Mouse (Mus musculus): ENCODE data around the gene Cavin1. TPM values are rescaled to one million over a fixed set of nuclear protein-coding genes. Genes with fewer than 3 reads are reported as not detected.

The Cavin1 gene
- polyA plus RNA-seq, 1 experiment from 2014 or later = 10.2 TPM

DNA sequence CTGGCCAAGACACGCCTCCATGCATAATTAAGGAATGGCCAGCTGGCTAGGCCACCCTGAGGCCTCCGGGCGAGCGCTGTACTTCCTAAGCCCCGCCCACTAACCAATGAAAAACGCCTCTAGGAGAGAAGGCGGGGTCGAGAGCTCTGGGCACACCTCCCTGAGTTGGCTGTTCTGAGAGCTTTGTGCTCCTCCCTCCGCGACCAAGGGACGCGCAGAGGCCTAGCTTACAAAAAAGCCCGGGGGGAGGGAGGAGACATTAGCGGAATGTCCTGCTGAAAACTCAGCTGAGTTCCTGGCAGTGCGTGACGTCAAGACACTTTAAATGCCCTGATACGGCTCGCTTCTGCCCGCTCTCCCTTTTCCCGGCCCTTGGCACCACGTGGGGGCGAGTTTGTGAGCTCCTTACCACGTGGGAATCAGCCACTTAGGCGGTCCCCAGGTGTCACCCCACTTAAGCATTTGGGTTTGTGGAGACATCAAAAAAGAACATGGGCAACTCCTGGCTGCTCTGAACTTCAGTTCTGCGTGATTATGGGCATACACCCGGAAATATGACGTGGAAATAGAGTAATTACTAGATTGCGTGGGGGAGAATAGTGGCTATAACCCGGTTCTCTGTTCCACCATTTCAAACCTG lies 31.1 kb downstream of the Cavin1 start, which contains the start of gene Stat3:
Stat3 (minus strand) TSS at position 29 of the 640 bp plus-strand sequence.
- Histone ChIP-seq H3K9ac (ENCODE audit: low read length) (peak within 1 kb of the TSS; percentile 91), H3K27ac (replicated peaks; ENCODE audit: low read depth, low read length) (peak within 1 kb of the TSS; percentile 53), H3K4me1 (ENCODE audit: control insufficient read depth, insufficient read depth, low read length) (peaks cover 3% of the 10 kb centered on the region), H3K4me3 (ENCODE audit: low read depth, low read length) (peak within 1 kb of the TSS; percentile 60), H3K27me3 (ENCODE audit: control insufficient read depth, insufficient read depth, low read length) (no peaks in the 10 kb centered on the region), H3K4me2 (ENCODE audit: low read depth, severe bottlenecking) (peak within 1 kb of the TSS; percentile 64), H3K36me3 (ENCODE audit: control insufficient read depth, insufficient read depth, low read length) (no peaks in the 10 kb centered on the region), H3K9me3 (ENCODE audit: control insufficient read depth, low read length) (no peaks in the 10 kb centered on the region)
- WGBS = under 1% methylated on average over 29 of the region's 29 CpGs
- peak; percentile 99 for ATAC-seq (ENCODE audit: insufficient number of reproducible peaks, low FRiP score, low TSS enrichment, low read depth)
- peak; percentile 100 for DNase-seq (ENCODE audit: low spot score)

DNA sequence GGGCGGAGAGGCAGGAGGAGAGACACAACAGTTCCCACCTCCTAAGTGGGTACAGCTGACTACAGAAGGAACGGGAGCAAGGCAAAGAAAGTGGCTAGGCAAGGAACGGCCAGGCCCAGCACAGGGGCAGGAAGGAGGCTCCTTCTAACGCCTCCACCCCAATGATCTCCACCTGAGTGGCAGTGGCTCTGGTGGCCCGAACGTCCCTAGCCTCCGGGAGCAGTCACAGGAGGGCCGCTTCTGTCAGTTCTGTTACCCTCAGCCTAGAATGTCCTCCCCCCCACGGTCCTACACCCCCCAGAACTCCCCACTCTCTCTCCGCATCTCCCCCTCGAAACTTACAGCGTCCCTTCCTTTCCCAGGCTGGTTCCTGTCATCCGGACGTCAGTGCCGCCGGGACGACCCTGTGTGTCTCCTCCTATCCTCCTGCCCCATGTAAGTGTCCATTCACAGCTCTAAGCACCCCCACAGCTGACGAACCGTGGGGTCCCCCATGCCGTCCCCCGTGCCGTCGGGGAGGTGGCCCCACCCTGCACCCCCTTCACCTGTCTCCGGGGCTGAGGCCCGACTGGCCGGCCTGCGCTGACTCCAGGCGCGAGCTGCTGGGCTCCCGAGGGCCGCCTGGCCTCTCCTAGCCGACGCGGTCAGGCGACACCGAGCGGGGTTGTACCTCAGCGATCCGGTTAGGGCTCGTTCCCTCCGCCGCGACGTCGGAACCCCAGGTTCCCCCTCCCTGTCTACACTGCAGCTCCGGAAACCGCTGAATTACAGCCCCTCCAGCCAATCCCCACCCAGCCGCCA lies 31.8 kb downstream of the Cavin1 start:
- no peaks in the 10 kb centered on the region for H3K36me3 ChIP-seq (ENCODE audit: control insufficient read depth, insufficient read depth, low read length)
- peak; percentile 45 for DNase-seq (ENCODE audit: low spot score)
- H3K27me3 ChIP-seq (ENCODE audit: control insufficient read depth, insufficient read depth, low read length) = no peaks in the 10 kb centered on the region
- WGBS = under 1% methylated on average over 48 of the region's 48 CpGs
- peak overlapping the region; percentile 64 for H3K4me2 ChIP-seq (ENCODE audit: low read depth, severe bottlenecking)
- H3K4me1 ChIP-seq (ENCODE audit: control insufficient read depth, insufficient read depth, low read length) = peaks cover 3% of the 10 kb centered on the region
- H3K4me3 ChIP-seq (ENCODE audit: low read depth, low read length) = peak overlapping the region; percentile 60
- no peaks in the 10 kb centered on the region for H3K9me3 ChIP-seq (ENCODE audit: control insufficient read depth, low read length)
- ATAC-seq (ENCODE audit: insufficient number of reproducible peaks, low FRiP score, low TSS enrichment, low read depth) = peak; percentile 5
- peak overlapping the region; percentile 53 for H3K27ac ChIP-seq (replicated peaks; ENCODE audit: low read depth, low read length)
- peak overlapping the region; percentile 91 for H3K9ac ChIP-seq (ENCODE audit: low read length)

DNA sequence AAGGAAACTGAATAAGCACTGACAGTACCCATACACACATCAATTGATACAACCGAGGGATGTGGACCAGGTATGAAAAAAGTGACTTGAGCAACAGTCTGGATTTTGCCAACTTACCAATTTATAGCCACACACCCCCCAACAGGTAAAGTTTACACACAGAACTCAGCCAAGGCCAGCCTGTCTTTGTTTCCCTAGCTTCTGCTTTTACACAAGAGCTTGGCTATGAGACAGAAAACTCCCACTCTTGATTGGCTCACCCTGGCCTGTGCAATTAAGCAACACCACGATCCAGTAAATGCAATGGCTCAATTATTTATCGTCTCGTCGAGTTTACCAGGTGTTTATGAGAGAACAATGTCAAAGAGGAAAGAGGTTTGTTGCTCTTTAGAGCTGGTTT lies 32.6 kb downstream of the Cavin1 start:
- 15% methylated on average over 5 of the region's 5 CpGs for WGBS
- H3K9ac ChIP-seq (ENCODE audit: low read length) = no peak overlapping the region
- ATAC-seq (ENCODE audit: insufficient number of reproducible peaks, low FRiP score, low TSS enrichment, low read depth) (no peak), DNase-seq (ENCODE audit: low spot score) (peak; percentile 26)
- no peaks in the 10 kb centered on the region for H3K9me3 ChIP-seq (ENCODE audit: control insufficient read depth, low read length)
- H3K4me2 ChIP-seq (ENCODE audit: low read depth, severe bottlenecking) = peak overlapping the region; percentile 64
- H3K4me1 ChIP-seq (ENCODE audit: control insufficient read depth, insufficient read depth, low read length) = peaks cover 3% of the 10 kb centered on the region
- no peaks in the 10 kb centered on the region for H3K36me3 ChIP-seq (ENCODE audit: control insufficient read depth, insufficient read depth, low read length)
- no peak overlapping the region for H3K4me3 ChIP-seq (ENCODE audit: low read depth, low read length)
- no peak overlapping the region for H3K27ac ChIP-seq (replicated peaks; ENCODE audit: low read depth, low read length)
- H3K27me3 ChIP-seq (ENCODE audit: control insufficient read depth, insufficient read depth, low read length) = no peaks in the 10 kb centered on the region

DNA sequence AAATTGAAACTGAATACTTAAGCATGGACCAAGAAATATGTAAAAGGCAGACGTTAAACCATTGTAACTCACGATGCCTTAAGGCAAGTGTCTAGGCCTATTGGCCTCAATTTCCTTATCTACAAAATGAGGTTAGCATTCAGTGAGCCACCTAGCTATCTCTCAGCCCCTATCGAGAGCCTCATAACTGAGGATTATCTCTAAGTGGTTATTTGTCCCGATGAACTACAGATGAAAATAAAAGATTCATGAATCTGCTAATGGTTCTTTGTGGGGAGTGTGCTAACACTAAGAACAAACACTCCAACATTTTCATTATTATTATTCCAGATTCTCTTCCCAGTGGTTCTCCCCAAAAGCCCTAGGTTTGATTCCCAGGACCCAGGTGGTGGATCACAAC lies 33.4 kb downstream of the Cavin1 start:
- Histone ChIP-seq H3K27me3 (ENCODE audit: control insufficient read depth, insufficient read depth, low read length) (no peaks in the 10 kb centered on the region), H3K36me3 (ENCODE audit: control insufficient read depth, insufficient read depth, low read length) (no peaks in the 10 kb centered on the region), H3K4me2 (ENCODE audit: low read depth, severe bottlenecking) (no peak overlapping the region), H3K9me3 (ENCODE audit: control insufficient read depth, low read length) (no peaks in the 10 kb centered on the region), H3K4me3 (ENCODE audit: low read depth, low read length) (no peak overlapping the region), H3K27ac (replicated peaks; ENCODE audit: low read depth, low read length) (no peak overlapping the region), H3K4me1 (ENCODE audit: control insufficient read depth, insufficient read depth, low read length) (peaks cover 3% of the 10 kb centered on the region), H3K9ac (ENCODE audit: low read length) (no peak overlapping the region)
- no peak for ATAC-seq (ENCODE audit: insufficient number of reproducible peaks, low FRiP score, low TSS enrichment, low read depth)
- no peak for DNase-seq (ENCODE audit: low spot score)
- 82% methylated on average over 4 of the region's 4 CpGs for WGBS

DNA sequence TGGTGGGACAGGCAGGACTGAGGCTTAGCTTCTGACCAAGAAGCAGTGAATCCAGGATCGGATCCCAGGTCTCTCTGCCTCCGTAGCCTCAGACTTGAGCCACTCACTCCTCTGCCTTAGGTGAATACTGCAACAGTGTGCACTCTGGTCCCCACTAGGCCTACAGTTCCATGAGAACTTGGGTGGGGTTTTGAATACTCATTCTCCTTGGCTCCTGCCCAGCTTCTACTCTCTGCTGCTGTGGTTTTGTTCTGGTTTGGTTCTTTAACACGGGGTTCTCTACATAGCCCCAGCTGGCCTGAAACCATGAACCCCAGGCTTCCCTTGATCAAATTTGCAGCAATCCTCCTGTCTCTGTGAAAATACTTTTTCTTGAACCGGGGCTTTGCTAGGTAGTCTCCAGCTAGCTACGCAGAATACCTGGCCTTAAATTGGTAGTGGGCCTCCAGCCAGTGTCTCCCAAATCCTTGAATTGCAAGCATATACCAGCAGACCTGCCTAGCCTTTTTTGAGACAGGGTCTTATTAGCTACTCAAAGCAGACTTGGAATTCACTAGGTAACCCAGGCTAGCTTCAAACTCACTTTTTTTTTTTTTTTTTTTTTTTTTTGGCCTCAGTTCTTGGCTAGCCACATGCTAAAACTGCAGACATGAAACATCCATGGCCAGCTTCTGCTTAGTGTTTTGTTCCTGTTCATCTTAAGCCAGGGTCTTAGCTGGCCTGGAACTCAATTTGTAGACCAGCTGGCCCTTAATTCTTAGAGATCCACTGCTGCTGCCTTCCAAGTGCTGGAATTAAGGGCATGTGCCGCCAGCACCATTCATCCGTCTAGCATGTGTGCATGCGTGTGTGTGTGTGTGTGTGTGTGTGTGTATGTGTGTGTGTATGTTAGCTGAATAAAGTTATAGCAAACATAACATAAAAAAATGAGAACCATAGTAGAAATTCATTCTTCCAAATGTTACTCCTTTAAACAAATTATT lies 35.0 kb downstream of the Cavin1 start:
- Histone ChIP-seq H3K27ac (replicated peaks; ENCODE audit: low read depth, low read length) (no peak overlapping the region), H3K4me3 (ENCODE audit: low read depth, low read length) (no peak overlapping the region), H3K4me1 (ENCODE audit: control insufficient read depth, insufficient read depth, low read length) (peaks cover 3% of the 10 kb centered on the region), H3K4me2 (ENCODE audit: low read depth, severe bottlenecking) (no peak overlapping the region), H3K36me3 (ENCODE audit: control insufficient read depth, insufficient read depth, low read length) (no peaks in the 10 kb centered on the region), H3K27me3 (ENCODE audit: control insufficient read depth, insufficient read depth, low read length) (no peaks in the 10 kb centered on the region), H3K9me3 (ENCODE audit: control insufficient read depth, low read length) (no peaks in the 10 kb centered on the region), H3K9ac (ENCODE audit: low read length) (no peak overlapping the region)
- ATAC-seq (ENCODE audit: insufficient number of reproducible peaks, low FRiP score, low TSS enrichment, low read depth) = no peak
- WGBS = 93% methylated on average over 8 of the region's 8 CpGs
- DNase-seq (ENCODE audit: low spot score) = no peak

DNA sequence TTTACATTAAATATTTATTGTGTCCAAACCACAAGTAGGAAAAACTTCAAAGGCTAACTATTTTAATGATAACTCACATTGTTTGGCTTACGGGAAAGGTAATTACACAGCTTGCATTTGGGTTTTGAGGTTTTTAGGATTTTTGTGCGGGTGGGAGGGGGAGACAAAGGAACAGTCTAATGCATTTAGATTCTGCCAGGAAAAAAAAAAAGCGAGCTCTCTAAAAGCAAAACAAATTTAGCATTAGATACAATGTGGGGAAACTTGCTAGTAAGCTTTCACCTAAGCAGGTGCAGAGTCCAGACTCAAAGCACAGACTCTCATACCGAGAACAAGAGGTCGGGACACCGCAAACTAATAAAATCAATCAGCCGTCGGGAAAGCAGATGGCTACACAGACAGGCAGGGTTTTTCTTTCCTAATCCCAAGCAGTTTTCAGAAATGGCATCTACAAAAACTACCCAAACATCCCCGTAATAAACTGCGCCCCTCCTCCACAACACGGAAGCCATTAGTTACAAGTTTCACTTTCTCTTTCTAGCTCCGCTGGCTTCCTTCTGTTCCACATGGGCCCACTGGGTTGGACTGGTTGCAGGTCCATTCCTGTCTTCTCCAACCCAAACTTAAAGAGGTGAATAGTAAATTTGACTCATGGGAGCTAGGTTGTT lies 39.3 kb downstream of the Cavin1 start:
- DNase-seq (ENCODE audit: low spot score) = no peak
- Histone ChIP-seq H3K27me3 (ENCODE audit: control insufficient read depth, insufficient read depth, low read length) (no peaks in the 10 kb centered on the region), H3K27ac (replicated peaks; ENCODE audit: low read depth, low read length) (no peak overlapping the region), H3K36me3 (ENCODE audit: control insufficient read depth, insufficient read depth, low read length) (no peaks in the 10 kb centered on the region), H3K4me2 (ENCODE audit: low read depth, severe bottlenecking) (no peak overlapping the region), H3K4me3 (ENCODE audit: low read depth, low read length) (no peak overlapping the region), H3K4me1 (ENCODE audit: control insufficient read depth, insufficient read depth, low read length) (no peaks in the 10 kb centered on the region), H3K9me3 (ENCODE audit: control insufficient read depth, low read length) (no peaks in the 10 kb centered on the region), H3K9ac (ENCODE audit: low read length) (no peak overlapping the region)
- ATAC-seq (ENCODE audit: insufficient number of reproducible peaks, low FRiP score, low TSS enrichment, low read depth) = no peak
- WGBS = 56% methylated on average over 12 of the region's 12 CpGs

DNA sequence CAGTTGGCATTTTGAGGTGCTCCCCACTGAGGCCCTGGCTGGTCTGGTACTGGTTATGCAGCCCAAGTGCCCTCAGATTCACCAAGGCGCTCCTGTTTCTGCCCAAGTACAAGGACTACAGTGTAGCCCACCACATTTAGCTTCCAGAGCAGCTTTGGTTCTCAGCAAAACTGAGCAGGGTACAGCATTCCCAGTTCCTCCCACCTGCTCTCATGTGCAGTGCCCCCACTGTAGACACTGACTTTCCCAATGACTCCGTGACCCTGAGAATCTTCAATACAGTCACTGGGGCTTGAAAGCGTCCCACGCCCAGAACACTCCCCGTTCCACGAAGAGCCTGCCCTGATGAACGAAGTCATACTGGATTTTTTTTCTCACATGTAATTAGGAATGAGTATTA lies 40.1 kb downstream of the Cavin1 start:
- H3K9ac ChIP-seq (ENCODE audit: low read length) = no peak overlapping the region
- H3K36me3 ChIP-seq (ENCODE audit: control insufficient read depth, insufficient read depth, low read length) = no peaks in the 10 kb centered on the region
- DNase-seq (ENCODE audit: low spot score) = no peak

More for the DNA sequence above, 40.1 kb downstream of the Cavin1 start:
- Histone ChIP-seq H3K4me1 (ENCODE audit: control insufficient read depth, insufficient read depth, low read length) (no peaks in the 10 kb centered on the region), H3K4me2 (ENCODE audit: low read depth, severe bottlenecking) (no peak overlapping the region), H3K27ac (replicated peaks; ENCODE audit: low read depth, low read length) (no peak overlapping the region), H3K9me3 (ENCODE audit: control insufficient read depth, low read length) (no peaks in the 10 kb centered on the region), H3K4me3 (ENCODE audit: low read depth, low read length) (no peak overlapping the region), H3K27me3 (ENCODE audit: control insufficient read depth, insufficient read depth, low read length) (no peaks in the 10 kb centered on the region)
- ATAC-seq (ENCODE audit: insufficient number of reproducible peaks, low FRiP score, low TSS enrichment, low read depth) = no peak
- 85% methylated on average over 7 of the region's 7 CpGs for WGBS
